In the genomic region with DNA sequence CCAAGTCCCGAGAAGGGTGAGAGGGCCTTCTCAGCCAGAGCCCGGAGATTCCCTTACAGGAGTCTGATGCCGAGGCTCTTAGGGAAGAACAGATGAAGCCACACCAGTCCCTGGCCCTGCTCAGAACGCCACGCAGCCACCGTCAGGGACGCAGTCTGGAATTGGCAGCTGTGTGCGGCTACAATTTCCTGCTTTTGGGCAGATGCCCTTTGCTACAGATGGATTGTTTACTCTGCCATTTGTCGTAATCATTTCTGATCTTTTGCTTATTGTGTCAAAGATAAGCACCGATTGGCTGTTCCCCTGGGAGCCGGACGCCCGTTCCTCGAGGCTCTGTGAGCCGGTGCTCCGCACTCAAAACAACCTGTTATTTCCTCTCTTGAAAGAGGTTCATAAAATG, we compare ENCODE assay signal across 16 mouse cellular contexts.
"Had no signal": no experiment of that assay in that cellular context is flagged by ENCODE, and none has a peak within 500 bp of the region (broad histone marks: within the 10 kb centered on the region; RNA-seq: fewer than 3 reads in every experiment).

No protein-coding gene starts in this region.

- H3K9ac ChIP-seq: intestine, embryonic 15.5 days; kidney, embryonic 15.5 days; liver, embryonic 15.5 days; lung, embryonic 15.5 days had no signal

- DNase-seq: kidney, adult 11 months; kidney, adult 8-10 months; kidney, postnatal 10 days; kidney, postnatal 36 days; layer of hippocampus, postnatal 36 days; lung, adult 18-20 months; midbrain, embryonic 14.5 days; thymus, adult 18-20 months; thymus, postnatal 36 days had no signal

- H3K4me3 ChIP-seq: intestine, embryonic 15.5 days; kidney, embryonic 15.5 days; left cerebral cortex, adult 2 months; liver, embryonic 15.5 days; lung, embryonic 15.5 days had no signal

- H3K4me2 ChIP-seq: intestine, embryonic 15.5 days; kidney, embryonic 15.5 days; liver, embryonic 11.5 days; liver, embryonic 15.5 days; lung, embryonic 15.5 days; midbrain, embryonic 11.5 days had no signal

- H3K36me3 ChIP-seq: intestine, embryonic 15.5 days; kidney, embryonic 15.5 days; liver, embryonic 15.5 days; lung, embryonic 15.5 days had no signal

- ATAC-seq: intestine, embryonic 15.5 days had no signal

- H3K4me1 ChIP-seq: liver, embryonic 15.5 days had no signal

- H3K27ac ChIP-seq: intestine, embryonic 15.5 days; kidney, embryonic 15.5 days; left cerebral cortex, adult 2 months; liver, embryonic 15.5 days; lung, embryonic 15.5 days had no signal

- H3K9me3 ChIP-seq: intestine, embryonic 15.5 days; kidney, embryonic 15.5 days; liver, embryonic 15.5 days; lung, embryonic 15.5 days had no signal
